ENCODE assay signal across 11 mouse cellular contexts in the genomic region with DNA sequence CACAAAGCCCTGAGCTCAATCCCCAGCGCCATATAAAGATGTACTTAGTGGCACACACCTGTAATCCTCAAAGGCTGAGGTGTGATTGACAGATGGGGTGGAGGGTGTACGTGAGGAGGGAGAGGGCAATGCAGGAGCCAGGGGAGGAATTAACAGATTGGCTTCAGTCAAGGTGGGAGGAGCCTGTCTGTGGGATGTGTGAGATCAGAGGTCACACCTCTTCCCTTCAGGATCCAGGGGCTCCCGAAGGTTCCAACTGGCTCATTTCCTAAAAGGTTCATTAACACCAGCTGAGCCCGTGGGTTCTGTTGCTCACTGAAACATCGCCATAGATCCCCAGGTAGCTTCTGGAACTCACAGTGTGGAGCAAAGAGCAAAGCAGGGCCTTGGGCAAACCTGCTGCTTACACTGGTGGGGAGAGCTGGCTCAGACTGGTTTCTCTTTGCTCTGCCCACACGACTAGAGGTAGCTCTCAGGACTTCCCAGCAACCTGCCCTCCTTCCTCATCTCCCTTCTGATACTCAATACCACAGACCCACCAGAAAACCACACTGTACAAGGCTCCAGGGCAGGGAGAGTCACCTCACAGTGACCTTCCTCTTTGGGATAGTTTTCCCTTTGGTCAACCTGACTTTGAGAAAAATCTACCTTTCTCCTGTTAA. TPM values are rescaled to one million over a fixed set of nuclear protein-coding genes. Genes with fewer than 3 reads are reported as not detected.
DNase-seq lines count a peak whose midpoint lies in the region; ATAC-seq and TF ChIP-seq lines count a peak whose summit lies in the region.
"Had no signal": no experiment of that assay in that cellular context is flagged by ENCODE, and none has a peak within 500 bp of the region (broad histone marks: within the 10 kb centered on the region; RNA-seq: fewer than 3 reads in every experiment).

No protein-coding gene starts in this region.

- no peaks in the 10 kb centered on the region for H3K9me3 ChIP-seq in liver, embryonic 15.5 days (replicated peaks)
- H3K9me3 ChIP-seq in liver, embryonic 11.5 days (ENCODE audit: control insufficient read depth, low read length) = no peaks in the 10 kb centered on the region
- H3K9me3 ChIP-seq in stomach, postnatal 0 days (ENCODE audit: control insufficient read depth, low read length) = no peaks in the 10 kb centered on the region
- H3K9me3 ChIP-seq: hindbrain, embryonic 12.5 days; limb, embryonic 15.5 days had no signal

- no peaks in the 10 kb centered on the region for H3K36me3 ChIP-seq in liver, embryonic 15.5 days (replicated peaks)
- no peaks in the 10 kb centered on the region for H3K36me3 ChIP-seq in liver, embryonic 11.5 days (ENCODE audit: control insufficient read depth, insufficient read depth, low read length)
- H3K36me3 ChIP-seq in stomach, postnatal 0 days (ENCODE audit: control insufficient read depth, insufficient read depth, low read length) = no peaks in the 10 kb centered on the region
- H3K36me3 ChIP-seq: hindbrain, embryonic 12.5 days; limb, embryonic 15.5 days had no signal

- peaks cover 35% of the 10 kb centered on the region for H3K4me1 ChIP-seq in liver, embryonic 15.5 days (replicated peaks)
- H3K4me1 ChIP-seq in liver, embryonic 11.5 days (replicated peaks; ENCODE audit: control insufficient read depth, insufficient read depth, low read length) = no peaks in the 10 kb centered on the region
- H3K4me1 ChIP-seq in stomach, postnatal 0 days (replicated peaks; ENCODE audit: control insufficient read depth, insufficient read depth) = no peaks in the 10 kb centered on the region
- H3K4me1 ChIP-seq: limb, embryonic 15.5 days had no signal

- TF ChIP-seq EP300 in stomach, postnatal 0 days (optimal IDR thresholded peaks at IDR 0.05) = no peak

- TF ChIP-seq CTCF in stomach, postnatal 0 days (IDR thresholded peaks at IDR 0.05; ENCODE audit: low read depth) = no peak

- H3K9ac ChIP-seq in liver, embryonic 15.5 days = no peak overlapping the region; the same call in 1 of the 2 replicates
- no peak overlapping the region for H3K9ac ChIP-seq in liver, embryonic 11.5 days (ENCODE audit: low read depth, low read length)
- no peak overlapping the region for H3K9ac ChIP-seq in stomach, postnatal 0 days (ENCODE audit: low read length)
- H3K9ac ChIP-seq: hindbrain, embryonic 12.5 days; limb, embryonic 15.5 days had no signal

- DNase-seq in liver, embryonic 11.5 days (ENCODE audit: low spot score) = no peak
- DNase-seq in kidney, postnatal 14 days = peak; percentile 44
- DNase-seq in stomach, postnatal 0 days (ENCODE audit: low spot score) = peak; percentile 50
- no peak for DNase-seq in layer of hippocampus, adult 11-12 months (ENCODE audit: low spot score)
- no peak for DNase-seq in layer of hippocampus, adult 8-10 months (ENCODE audit: low spot score in 2 of 2)
- no peak for DNase-seq in testis, postnatal 14 days (ENCODE audit: low spot score)
- DNase-seq: gastrocnemius, postnatal 25 days had no signal

- no peak overlapping the region for H3K4me3 ChIP-seq in liver, embryonic 15.5 days (replicated peaks)
- H3K4me3 ChIP-seq in liver, embryonic 11.5 days (ENCODE audit: low read depth, low read length) = no peak overlapping the region
- no peak overlapping the region for H3K4me3 ChIP-seq in stomach, postnatal 0 days (ENCODE audit: low read depth, low read length)
- H3K4me3 ChIP-seq: hindbrain, embryonic 12.5 days; limb, embryonic 15.5 days had no signal

- H3K4me2 ChIP-seq in liver, embryonic 15.5 days = no peak overlapping the region
- H3K4me2 ChIP-seq in liver, embryonic 11.5 days = no peak overlapping the region
- no peak overlapping the region for H3K4me2 ChIP-seq in stomach, postnatal 0 days (replicated peaks; ENCODE audit: low read depth)
- H3K4me2 ChIP-seq: hindbrain, embryonic 12.5 days; limb, embryonic 15.5 days had no signal

- peak; percentile 45 for ATAC-seq in liver, embryonic 15.5 days (ENCODE audit: insufficient read depth)
- ATAC-seq in liver, embryonic 11.5 days (replicated peaks; ENCODE audit: low FRiP score) = no peak
- ATAC-seq in granulocyte monocyte progenitor cell, adult 5-6 weeks (replicated peaks; ENCODE audit: poor library complexity, severe bottlenecking) = peak; percentile 58
- peak; percentile 90 for ATAC-seq in stomach, postnatal 0 days (ENCODE audit: low FRiP score, low TSS enrichment)

- WGBS in liver, embryonic 15.5 days (ENCODE audit: insufficient replicate concordance) = 23% methylated on average over 6 of the region's 6 CpGs
- WGBS in liver, embryonic 11.5 days = 21% methylated on average over 6 of the region's 6 CpGs
- WGBS in stomach, postnatal 0 days = 34% methylated on average over 6 of the region's 6 CpGs

- H3K27ac ChIP-seq in liver, embryonic 15.5 days (replicated peaks) = no peak overlapping the region
- no peak overlapping the region for H3K27ac ChIP-seq in liver, embryonic 11.5 days (ENCODE audit: low read depth, low read length)
- peak overlapping the region; percentile 53 for H3K27ac ChIP-seq in stomach, postnatal 0 days (replicated peaks)
- H3K27ac ChIP-seq: hindbrain, embryonic 12.5 days; limb, embryonic 15.5 days had no signal

- H3K27me3 ChIP-seq in liver, embryonic 15.5 days = no peaks in the 10 kb centered on the region; the same call in 1 of the 2 replicates
- no peaks in the 10 kb centered on the region for H3K27me3 ChIP-seq in liver, embryonic 11.5 days (replicated peaks; ENCODE audit: control insufficient read depth, insufficient read depth, low read length)
- no peaks in the 10 kb centered on the region for H3K27me3 ChIP-seq in stomach, postnatal 0 days (ENCODE audit: control insufficient read depth, insufficient read depth, low read length)
- H3K27me3 ChIP-seq: hindbrain, embryonic 12.5 days; limb, embryonic 15.5 days had no signal

RNA-seq across cellular contexts. Expression of gene Rbm47, which starts 33.2 kb away (rescaled TPM):
- polyA plus RNA-seq in liver, embryonic 15.5 days (2015; fragmentation: Nextera tagmentation; extraction: Ambion mirVana) = 15.2 and 16.8 TPM in 2 replicates
- 13.5 and 13.9 TPM in 2 replicates for polyA plus RNA-seq in liver, embryonic 11.5 days (2014; fragmentation: Nextera tagmentation; extraction: Ambion mirVana)
- total RNA-seq in granulocyte monocyte progenitor cell, adult 5-6 weeks (2014; fragmentation: Nextera tagmentation) = 8.9 and 11.7 TPM in 2 replicates
- 3.2 and 5.1 TPM in 2 replicates for total RNA-seq in granulocyte monocyte progenitor cell, adult 5-6 weeks (2017)
- polyA plus RNA-seq in stomach, postnatal 0 days (2015; fragmentation: Nextera tagmentation; extraction: Ambion mirVana) = 70.7 and 73.2 TPM in 2 replicates
- 1 to 10 TPM; 1.5 to 4.4 (median 2.6) TPM for total RNA-seq in layer of hippocampus, adult 8-10 months (2022)

Comparison
In these comparisons a context has a peak if more than half of its experiments do, and no peak if none do; other contexts are left out.
1. DNase-seq: peak in kidney, postnatal 14 days (single experiment) and stomach, postnatal 0 days (single experiment); none in liver, embryonic 11.5 days (single experiment), layer of hippocampus, adult 11-12 months (single experiment), layer of hippocampus, adult 8-10 months (0 of 2) and testis, postnatal 14 days (single experiment).